ENCODE assay signal across 12 mouse cellular contexts in the genomic region with DNA sequence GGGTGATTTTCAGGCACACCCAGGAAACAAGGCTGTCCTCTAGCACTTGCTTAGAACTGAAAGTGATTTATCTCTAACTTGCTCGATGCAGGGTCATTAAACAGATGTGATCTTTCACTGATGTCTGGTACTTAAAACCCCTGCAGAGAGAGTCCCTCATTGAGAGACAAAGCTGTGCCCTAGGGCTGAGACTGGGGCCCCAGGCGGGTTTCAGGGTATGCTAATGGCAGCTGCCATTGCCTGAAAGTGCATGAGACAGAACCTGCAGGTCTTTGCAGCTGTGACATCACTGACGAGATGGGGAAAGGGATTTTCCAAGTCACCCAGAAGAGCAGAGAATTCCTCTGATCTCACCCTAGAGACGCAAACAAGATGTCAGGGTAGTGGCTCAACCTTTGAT.
DNase-seq lines count a peak whose midpoint lies in the region; ATAC-seq and TF ChIP-seq lines count a peak whose summit lies in the region.
"Had no signal": no experiment of that assay in that cellular context is flagged by ENCODE, and none has a peak within 500 bp of the region (broad histone marks: within the 10 kb centered on the region; RNA-seq: fewer than 3 reads in every experiment).

No protein-coding gene starts in this region.

- no peak for ATAC-seq in kidney, postnatal 0 days (replicated peaks; ENCODE audit: low FRiP score, low read depth)
- peak; percentile 59 for ATAC-seq in inflammation-experienced regulatory T-cells, adult 6 months
- no peak for ATAC-seq in intestine, embryonic 15.5 days

- no peak for TF ChIP-seq CTCF in kidney, postnatal 0 days (IDR thresholded peaks at IDR 0.05; ENCODE audit: low read depth)

- no peak overlapping the region for H3K27ac ChIP-seq in kidney, postnatal 0 days
- no peak overlapping the region for H3K27ac ChIP-seq in intestine, embryonic 15.5 days
- H3K27ac ChIP-seq: liver, embryonic 13.5 days had no signal

- H3K27me3 ChIP-seq in kidney, postnatal 0 days (ENCODE audit: insufficient read depth, low read length), result no peaks in the 10 kb centered on the region
- no peaks in the 10 kb centered on the region for H3K27me3 ChIP-seq in intestine, embryonic 15.5 days (replicated peaks)
- H3K27me3 ChIP-seq: liver, embryonic 13.5 days had no signal

- no peaks in the 10 kb centered on the region for H3K9me3 ChIP-seq in kidney, postnatal 0 days (replicated peaks; ENCODE audit: low read length)
- no peaks in the 10 kb centered on the region for H3K9me3 ChIP-seq in intestine, embryonic 15.5 days
- H3K9me3 ChIP-seq: G1E; liver, embryonic 13.5 days had no signal

- 0 out of 2 replicates have a peak, but pooled peaks cover 9% of the 10 kb centered on the region for H3K4me1 ChIP-seq in kidney, postnatal 0 days (replicated peaks; ENCODE audit: insufficient read depth, low read length)
- peaks cover 24% of the 10 kb centered on the region for H3K4me1 ChIP-seq in intestine, embryonic 15.5 days (replicated peaks)

- no peak overlapping the region for H3K4me2 ChIP-seq in kidney, postnatal 0 days (ENCODE audit: low read length)
- H3K4me2 ChIP-seq in intestine, embryonic 15.5 days (replicated peaks), result no peak overlapping the region
- H3K4me2 ChIP-seq: liver, embryonic 13.5 days had no signal

- DNase-seq in kidney, postnatal 0 days (ENCODE audit: low spot score), result peak; percentile 37
- DNase-seq in kidney, adult 18-20 months, result no peak
- peak; percentile 57 for DNase-seq in CD4-positive, CD25-positive, alpha-beta regulatory T cell, adult 2 months (ENCODE audit: low read depth, low spot score)
- DNase-seq in R1 (ENCODE audit: low read depth, low spot score) (peak; percentile 10), adipocyte (ENCODE audit: low spot score) (no peak)
- DNase-seq in right cerebral cortex, postnatal 36 days (ENCODE audit: low spot score in 2 of 2), result no peak
- DNase-seq: cerebellum, postnatal 10 days; liver, embryonic 13.5 days; lung, postnatal 14 days had no signal

- no peak overlapping the region for H3K9ac ChIP-seq in kidney, postnatal 0 days (ENCODE audit: low read depth, low read length)
- H3K9ac ChIP-seq in intestine, embryonic 15.5 days, result no peak overlapping the region
- H3K9ac ChIP-seq: liver, embryonic 13.5 days had no signal

- no peak overlapping the region for H3K4me3 ChIP-seq in kidney, postnatal 0 days (replicated peaks; ENCODE audit: low read depth, low read length)
- H3K4me3 ChIP-seq in intestine, embryonic 15.5 days (replicated peaks), result no peak overlapping the region
- H3K4me3 ChIP-seq: liver, embryonic 13.5 days had no signal

- H3K36me3 ChIP-seq in kidney, postnatal 0 days (ENCODE audit: insufficient read depth, low read length), result no peaks in the 10 kb centered on the region
- no peaks in the 10 kb centered on the region for H3K36me3 ChIP-seq in intestine, embryonic 15.5 days
- H3K36me3 ChIP-seq: liver, embryonic 13.5 days had no signal

- WGBS in kidney, postnatal 0 days, result 27% methylated on average over 4 of the region's 4 CpGs
- 28% methylated on average over 4 of the region's 4 CpGs for WGBS in intestine, embryonic 15.5 days

Comparison
In these comparisons a context has a peak if more than half of its experiments do, and no peak if none do; other contexts are left out.
1. DNase-seq: peak in kidney, postnatal 0 days (single experiment), CD4-positive, CD25-positive, alpha-beta regulatory T cell, adult 2 months (single experiment) and R1 (single experiment); none in kidney, adult 18-20 months (single experiment), adipocyte (single experiment) and right cerebral cortex, postnatal 36 days (0 of 2).